Mouse (Mus musculus): ENCODE data around the gene Bphl. TPM values are rescaled to one million over a fixed set of nuclear protein-coding genes. Genes with fewer than 3 reads are reported as not detected.

Gene Bphl
- total RNA-seq, 2 experiments from 2014 or later: 28.5 to 29.2 TPM

DNA sequence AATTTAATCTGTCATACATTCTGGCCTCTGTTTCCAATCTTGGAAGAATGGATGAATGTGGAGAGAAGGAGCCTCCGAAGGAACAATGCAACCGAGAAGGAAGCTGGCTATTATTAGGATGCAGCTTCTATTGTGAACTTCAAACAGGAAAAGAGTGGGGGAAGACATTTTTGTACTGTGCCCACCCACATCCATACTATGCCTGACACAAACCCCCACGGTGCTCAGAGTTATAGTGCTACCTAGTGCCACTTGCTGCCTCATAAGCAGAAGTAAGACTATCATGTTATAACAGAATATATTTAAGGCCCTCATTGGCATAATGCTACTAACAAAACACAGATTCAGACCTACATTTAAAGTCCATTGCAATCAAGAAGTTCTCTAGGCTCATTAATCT is 52.0 kb downstream of the Bphl start:
- no peak for DNase-seq

GRCm38 (mm10) chr13:34095542-34096435 is 58.4 kb downstream of the Bphl start:
- DNase-seq: peak; percentile 38

DNA sequence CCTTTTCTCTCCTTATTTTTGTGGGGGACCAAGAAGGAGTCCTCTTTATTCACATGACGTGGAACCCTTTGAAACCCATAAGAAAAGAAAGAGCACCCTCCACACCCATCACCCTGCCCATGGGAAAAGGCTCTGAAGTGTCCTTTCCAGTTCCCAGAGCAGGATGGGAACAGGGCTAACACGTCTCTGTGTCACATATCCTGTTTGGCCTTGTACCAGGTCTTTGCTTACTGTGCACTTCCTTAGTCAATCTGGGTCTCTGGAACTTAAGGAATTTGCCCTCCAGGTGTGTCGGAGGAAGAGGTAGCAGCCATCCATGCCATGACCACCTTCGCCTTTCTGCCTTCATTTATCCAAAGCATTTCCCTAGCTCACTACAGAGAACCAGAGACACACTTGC is 59.1 kb downstream of the Bphl start:
- no peak for DNase-seq

- DNase-seq: no peak
Observed at GRCm38 (mm10) chr13:34097086-34097485, 59.7 kb downstream of the Bphl start.

DNA sequence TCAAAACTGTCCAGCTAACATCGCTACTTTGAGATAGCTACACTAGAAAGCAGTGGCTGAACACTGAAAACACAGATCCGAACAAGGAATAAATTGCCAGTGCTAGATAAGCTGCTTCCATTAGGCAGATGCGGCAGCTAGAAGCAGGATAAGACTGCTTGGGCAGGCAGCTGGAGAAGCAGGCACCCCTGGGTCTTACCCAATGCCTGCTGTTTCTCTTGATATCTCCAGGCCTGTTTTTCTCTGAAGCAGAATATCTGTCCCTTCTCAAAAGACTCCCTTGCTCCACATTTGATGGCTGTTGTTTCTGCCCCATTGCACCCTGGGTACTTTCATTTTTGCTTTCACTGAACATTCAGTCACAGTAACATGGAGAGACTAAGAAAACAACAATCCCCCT is 63.3 kb downstream of the Bphl start:
- no peak for DNase-seq

DNA sequence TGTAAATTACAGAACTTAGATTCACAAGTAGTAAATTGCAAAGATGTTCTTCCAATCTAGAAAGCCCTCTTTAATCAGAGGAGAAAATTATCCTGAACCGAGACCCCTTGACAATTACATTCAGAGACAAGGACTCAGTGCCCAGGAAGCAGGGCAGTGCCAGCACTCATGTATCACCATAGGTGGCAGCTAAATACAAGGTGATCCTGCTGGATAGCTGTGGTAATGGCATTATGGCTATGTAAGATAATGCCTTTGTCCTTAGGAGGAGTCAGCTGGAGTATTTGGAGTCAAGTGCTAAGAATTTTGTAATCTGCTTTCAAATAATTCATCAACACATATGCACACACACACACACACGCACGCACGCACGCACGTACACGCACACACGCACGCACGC is 63.9 kb downstream of the Bphl start:
- DNase-seq: no peak

GRCm38 (mm10) chr13:34101908-34102307 is 64.5 kb downstream of the Bphl start:
- no peak for DNase-seq

DNA sequence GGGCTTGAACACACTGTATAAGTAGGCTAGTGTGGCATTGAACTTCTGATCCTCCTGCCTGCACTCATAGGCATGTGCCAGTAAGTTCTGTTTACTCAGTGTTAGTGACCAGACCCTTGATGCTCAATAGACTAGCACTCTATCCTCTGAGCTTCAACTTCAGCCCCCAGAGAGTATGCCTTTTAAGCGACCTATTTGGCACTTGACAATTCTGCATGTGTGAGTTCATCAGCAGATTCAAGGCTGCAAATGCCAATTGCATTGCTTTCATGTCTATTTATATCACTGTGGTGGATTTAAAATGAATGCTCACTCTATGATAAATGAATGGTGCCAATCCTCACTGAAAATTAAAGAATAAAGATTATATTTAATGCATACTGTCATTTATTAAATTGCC is 68.0 kb downstream of the Bphl start:
- DNase-seq: no peak

DNA sequence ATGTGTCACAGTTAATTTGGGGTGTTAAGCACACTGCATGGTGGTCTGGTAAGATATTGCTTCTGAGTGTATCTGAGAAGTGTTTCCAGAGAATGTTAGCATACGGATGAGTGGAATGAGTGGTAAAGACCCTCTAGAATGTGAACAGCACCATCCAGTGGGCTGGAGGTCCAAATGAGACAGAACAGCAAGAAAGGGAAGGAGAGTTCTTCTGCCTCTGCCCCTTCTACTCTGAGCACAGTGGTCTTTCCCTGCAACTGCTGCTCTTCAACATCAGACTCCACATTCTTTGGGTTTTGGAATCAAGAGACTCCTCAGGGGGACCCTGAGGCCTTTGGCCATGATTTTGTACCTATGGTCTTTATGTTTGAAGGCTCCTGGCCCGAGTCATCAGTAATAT is 68.9 kb downstream of the Bphl start:
- no peak for DNase-seq

- DNase-seq: no peak
Observed at GRCm38 (mm10) chr13:34106999-34107398, 69.6 kb downstream of the Bphl start.

DNA sequence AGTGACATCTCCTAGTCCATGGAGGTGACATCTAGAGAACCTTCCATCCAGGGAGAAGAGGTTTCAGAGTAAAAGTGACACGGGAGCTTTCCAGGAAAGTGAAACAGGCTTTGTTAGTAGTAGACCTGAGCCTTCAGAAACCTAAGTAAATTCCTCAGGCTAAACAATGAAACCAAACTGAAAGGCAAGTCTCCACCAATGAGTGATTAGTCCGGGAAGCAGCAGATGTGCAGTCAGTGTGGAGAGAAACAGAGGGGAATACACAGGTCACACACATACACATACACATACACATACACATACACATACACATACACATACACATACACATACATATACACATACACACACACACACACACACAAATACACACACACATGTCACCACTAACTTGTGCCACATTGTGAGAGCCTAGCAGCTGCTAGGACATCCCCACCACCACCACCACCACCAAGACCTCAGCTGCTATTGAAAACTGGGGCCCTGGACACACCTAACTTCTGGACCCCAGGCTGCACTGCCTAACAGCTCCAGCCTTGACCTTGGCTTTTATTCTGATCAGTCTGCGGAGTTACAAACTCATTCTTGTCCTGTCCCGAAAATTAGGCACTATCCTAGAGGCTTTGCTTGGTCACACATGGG is 71.8 kb downstream of the Bphl start:
- DNase-seq: no peak

DNA sequence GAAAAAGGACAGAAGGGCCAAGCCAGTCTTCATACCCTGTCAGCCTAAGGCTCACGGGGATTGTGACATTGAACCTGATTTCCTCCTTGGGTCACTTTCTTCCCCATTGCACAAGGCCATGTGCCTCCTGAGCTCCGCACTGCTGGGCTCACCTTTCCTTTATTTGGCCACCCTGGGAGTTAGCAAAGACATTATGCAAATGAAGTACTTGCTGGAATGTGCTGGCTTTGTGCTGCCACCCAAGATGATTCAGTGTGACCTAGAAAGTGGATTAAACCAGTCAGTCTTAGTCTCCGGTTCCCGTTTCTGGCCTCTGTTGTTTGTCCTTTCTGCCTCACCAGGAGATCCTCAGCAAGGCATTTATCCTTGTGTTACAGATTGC is 72.3 kb downstream of the Bphl start:
- no peak for DNase-seq

DNA sequence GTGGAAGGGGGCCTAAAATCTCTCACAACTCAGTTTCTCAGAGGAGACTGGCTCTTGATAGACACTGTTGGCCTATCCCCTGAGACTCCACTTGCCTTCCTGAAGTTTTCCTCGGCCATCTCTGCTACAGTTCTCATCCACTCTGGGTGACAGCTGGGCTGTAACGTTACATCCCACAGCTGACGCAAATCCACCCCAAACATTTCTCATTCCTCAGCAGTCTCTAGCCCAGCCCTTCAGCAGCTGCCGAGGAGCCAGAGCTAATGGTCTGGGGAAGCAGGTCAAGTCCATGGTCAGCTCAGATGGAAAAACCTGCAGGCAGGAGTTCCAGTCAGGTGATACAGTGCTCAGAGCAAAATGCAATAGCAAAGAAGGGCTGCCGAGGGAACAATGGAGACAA is 73.6 kb downstream of the Bphl start:
- DNase-seq: no peak

DNA sequence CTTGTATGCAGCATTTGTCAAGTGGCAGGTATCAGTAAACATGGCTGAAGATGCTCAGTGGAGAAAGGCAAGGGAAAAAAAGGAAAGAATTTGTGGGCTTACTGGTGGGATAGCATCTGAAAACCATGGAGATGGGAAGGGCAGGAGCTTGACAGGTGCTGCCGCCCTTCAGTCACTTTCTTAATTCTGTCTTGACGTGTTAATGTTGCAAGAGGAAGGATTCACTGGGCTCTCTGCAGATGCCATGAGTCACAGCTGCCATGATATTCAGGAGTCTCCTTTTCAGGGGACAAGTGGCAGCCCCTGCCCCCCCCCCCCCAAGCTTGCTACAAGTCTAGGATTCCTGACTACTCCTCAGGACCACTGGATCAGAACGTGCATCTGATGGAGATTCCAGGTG is 74.5 kb downstream of the Bphl start:
- DNase-seq: no peak

- no peak for DNase-seq
Observed at GRCm38 (mm10) chr13:34112369-34113081, 75.1 kb downstream of the Bphl start.

- DNase-seq: no peak
Observed at GRCm38 (mm10) chr13:34113086-34113485, 75.7 kb downstream of the Bphl start.

- no peak for DNase-seq
Observed at GRCm38 (mm10) chr13:34114654-34115053, 77.3 kb downstream of the Bphl start.

GRCm38 (mm10) chr13:34116508-34116907 is 79.1 kb downstream of the Bphl start:
- no peak for DNase-seq

DNA sequence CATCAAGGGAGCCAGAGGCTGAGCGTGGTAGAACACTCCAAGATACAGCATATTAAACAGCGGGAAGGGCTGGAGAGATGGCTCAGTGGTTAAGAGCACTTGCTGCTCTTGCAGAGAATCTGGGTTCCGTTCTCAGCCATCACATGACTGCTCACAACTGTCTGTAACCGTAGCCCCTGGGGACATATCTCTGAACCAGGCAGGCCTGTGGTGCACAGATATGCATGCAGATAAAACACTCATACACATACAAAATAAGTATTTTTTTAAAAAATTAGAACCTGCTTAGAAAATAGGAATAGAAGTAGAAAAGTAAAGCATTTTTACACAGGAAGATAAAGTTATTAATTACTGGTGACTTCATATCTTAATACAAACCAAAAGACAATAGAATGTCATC is 81.4 kb downstream of the Bphl start:
- DNase-seq: no peak

DNA sequence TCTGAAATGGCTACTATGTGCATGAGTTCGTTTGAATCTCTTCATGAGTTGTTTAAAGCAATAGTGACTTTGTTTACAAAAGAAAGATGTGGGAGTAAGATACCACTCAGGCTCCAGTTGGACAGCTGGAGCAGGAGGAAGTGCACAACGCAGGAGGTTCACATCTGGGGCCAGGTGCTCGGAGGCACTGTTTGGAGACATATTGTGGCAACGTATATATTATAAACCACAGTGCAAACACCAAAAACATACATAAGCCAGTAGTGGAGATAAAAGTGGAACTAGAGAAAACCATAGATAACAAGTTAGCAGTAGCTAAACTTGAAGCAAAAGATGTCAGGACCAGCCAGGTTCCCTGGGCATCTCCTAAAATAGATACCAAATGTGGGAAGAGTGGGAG is 82.0 kb downstream of the Bphl start:
- DNase-seq: no peak

DNA sequence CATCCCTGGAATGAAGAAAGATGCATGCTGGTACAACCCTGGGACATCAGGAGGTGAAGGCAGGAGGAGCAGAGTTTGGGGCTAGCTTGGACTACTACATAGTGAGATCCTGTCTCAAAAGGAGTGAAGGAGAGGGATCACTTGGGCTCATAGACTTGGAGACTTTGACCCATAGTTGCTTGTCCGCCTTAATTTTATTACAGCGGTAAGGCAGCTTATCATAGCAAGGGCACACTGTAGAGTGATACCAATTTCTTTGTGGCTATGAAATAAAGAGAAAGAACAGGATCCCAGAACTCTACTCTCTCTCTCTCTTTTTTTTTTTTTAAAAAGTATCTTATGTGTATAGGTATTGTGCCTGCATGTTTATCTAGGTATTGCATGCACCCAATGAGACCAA is 83.1 kb downstream of the Bphl start:
- no peak for DNase-seq

Data from heart, postnatal 4 days (tissue).